Mouse (Mus musculus) layer of hippocampus, postnatal 14 days (tissue): ENCODE data around the gene Ptpn12. TPM values are rescaled to one million over a fixed set of nuclear protein-coding genes. Genes with fewer than 3 reads are reported as not detected.
"Not testable (repeated sequence)": the region's sequence is repeated elsewhere in the genome, so short reads cannot be mapped to it uniquely, and the experiment has no call there.

Experiments
- DNase-seq, 2 experiments: peaks; one replicate each; pipeline ENCODE4 v3.0.0; 2021 to 2022; ENCODE audit warnings: low spot score in 2 of 2, mixed read lengths in 1 of 2
- total RNA-seq, 2 experiments: library from RNA; stranded (reverse); gene quantifications; 2 replicates each; pipeline ENCODE4 v1.2.3; 2021

Gene Ptpn12
- total RNA-seq, 2 experiments from 2014 or later = 40.9 to 46.6 TPM

- DNase-seq = no peak
These were observed 103.3 kb downstream of the Ptpn12 start for GRCm38 (mm10) chr5:20952337-20952925.

- peak; percentile 94 to 97 for DNase-seq
These were observed 103.9 kb downstream of the Ptpn12 start for GRCm38 (mm10) chr5:20951666-20952281.

- peak; percentile 49 to 51 for DNase-seq
These were observed 104.7 kb downstream of the Ptpn12 start for GRCm38 (mm10) chr5:20950855-20951650.

GRCm38 (mm10) chr5:20950516-20950854 is 105.2 kb downstream of the Ptpn12 start:
- no peak for DNase-seq

GRCm38 (mm10) chr5:20950093-20950492 is 105.6 kb downstream of the Ptpn12 start:
- DNase-seq = no peak

GRCm38 (mm10) chr5:20946906-20947305 is 108.8 kb downstream of the Ptpn12 start:
- no peak for DNase-seq

- DNase-seq = no peak
These were observed 110.6 kb downstream of the Ptpn12 start for GRCm38 (mm10) chr5:20944961-20945748.

- DNase-seq = not testable (repeated sequence)
These were observed 111.9 kb downstream of the Ptpn12 start for GRCm38 (mm10) chr5:20943791-20944190.

- no peak for DNase-seq
These were observed 113.2 kb downstream of the Ptpn12 start for GRCm38 (mm10) chr5:20942523-20942922.

- no peak for DNase-seq
These were observed 114.5 kb downstream of the Ptpn12 start for GRCm38 (mm10) chr5:20941205-20941604.

- DNase-seq = no peak
These were observed 115.0 kb downstream of the Ptpn12 start for GRCm38 (mm10) chr5:20940696-20941095.

GRCm38 (mm10) chr5:20940040-20940571 is 115.6 kb downstream of the Ptpn12 start:
- DNase-seq = no peak

GRCm38 (mm10) chr5:20938523-20938922 is 117.2 kb downstream of the Ptpn12 start:
- DNase-seq = no peak

Other genes with a start within 250 kb of the Ptpn12 start
- 10 to 100 TPM; 15.6 to 16.6 TPM for gene Phtf2, start 173.8 kb downstream of the Ptpn12 start, total RNA-seq
- gene Tmem60, start 173.7 kb downstream of the Ptpn12 start, total RNA-seq = 10 to 100 TPM; 21.1 to 24.0 TPM
- 10 to 100 TPM; 13.9 to 15.5 TPM for gene Rsbn1l, start 99.5 kb downstream of the Ptpn12 start, total RNA-seq
- gene Gsap, start 130.3 kb upstream of the Ptpn12 start, total RNA-seq = 1 to 10 TPM; 8.5 to 8.9 TPM